Mouse (Mus musculus): Measurements from ENCODE around the gene Fkbp5. TPM values are rescaled to one million over a fixed set of nuclear protein-coding genes. Genes with fewer than 3 reads are reported as not detected.

Gene Fkbp5
- polyA plus RNA-seq, 1 experiment = 18.9 TPM

DNA sequence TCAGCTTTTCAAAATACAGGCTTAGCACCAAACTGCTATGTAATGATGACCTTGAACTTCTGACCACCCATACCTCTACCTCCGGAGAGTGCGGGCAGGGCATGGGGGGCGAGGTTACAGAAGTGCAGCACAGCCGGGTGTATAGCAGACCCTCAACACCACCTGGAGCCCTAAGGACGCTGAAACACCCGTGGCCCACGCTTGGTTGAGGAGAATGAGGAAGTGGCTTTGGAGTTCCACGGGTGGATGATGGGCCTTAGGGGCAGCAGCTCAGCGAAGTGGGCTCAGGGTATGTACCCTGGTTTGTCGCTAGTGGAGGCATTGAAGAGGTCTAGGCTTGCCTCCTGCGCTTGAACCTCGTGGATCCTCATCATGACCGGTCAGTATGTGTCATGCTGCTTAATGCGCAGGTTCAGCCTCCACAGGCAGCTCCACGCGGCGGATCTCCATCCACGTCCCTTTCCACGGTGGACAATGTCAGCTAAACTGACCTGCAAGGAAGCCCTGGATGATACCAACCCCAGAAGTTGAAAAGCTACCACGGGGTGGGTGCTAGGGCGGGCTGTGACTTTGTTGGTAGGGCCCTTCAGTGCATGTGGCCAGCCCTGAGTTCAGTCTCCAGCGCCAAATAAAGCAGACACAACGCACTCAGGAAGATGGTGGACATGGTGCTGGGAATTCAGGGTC is 6.8 kb upstream of the Fkbp5 start:
- no peak for DNase-seq (ENCODE audit: extremely low spot score in 1 of 2, low spot score in 1 of 2)

GRCm38 (mm10) chr17:28523355-28524008 is 6.2 kb upstream of the Fkbp5 start:
- DNase-seq (ENCODE audit: extremely low spot score in 1 of 2, low spot score in 1 of 2) = no peak

- DNase-seq (ENCODE audit: extremely low spot score in 1 of 2, low spot score in 1 of 2) = peak; percentile 92 to 97
Observed at GRCm38 (mm10) chr17:28522623-28523354, 5.5 kb upstream of the Fkbp5 start.

- no peak for DNase-seq (ENCODE audit: extremely low spot score in 1 of 2, low spot score in 1 of 2)
Observed at GRCm38 (mm10) chr17:28521920-28522319, 4.6 kb upstream of the Fkbp5 start.

DNA sequence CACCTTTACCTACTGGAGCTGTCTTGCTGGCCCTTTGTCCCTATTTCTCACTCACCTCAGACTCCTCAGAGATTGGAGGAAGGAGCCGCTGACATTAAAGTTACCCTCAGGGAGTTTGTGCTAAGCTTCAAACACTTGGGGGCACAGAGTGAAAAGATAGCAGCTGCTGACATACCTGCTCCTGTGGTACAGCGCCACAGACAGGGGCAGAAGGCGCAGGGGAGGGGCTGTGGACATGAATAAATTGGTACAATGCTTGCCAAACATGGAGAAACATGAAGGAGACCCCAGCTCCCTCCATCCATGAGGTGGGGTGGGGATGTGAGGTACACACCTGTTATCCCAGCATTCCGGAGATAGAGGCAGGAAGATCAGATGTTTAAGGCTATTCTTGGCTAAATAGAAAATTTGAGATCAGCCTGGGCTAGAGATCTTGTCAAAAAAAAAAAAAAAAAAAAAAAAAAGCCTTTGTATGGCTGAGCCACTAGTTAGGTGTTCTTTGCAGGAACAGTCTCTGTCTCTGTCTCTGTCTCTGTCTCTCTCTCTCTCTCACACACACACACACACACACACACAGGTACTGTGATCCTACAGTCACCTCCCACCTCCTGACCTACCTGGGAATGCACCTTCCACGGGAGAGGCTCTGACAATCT is 3.9 kb upstream of the Fkbp5 start:
- no peak for DNase-seq (ENCODE audit: extremely low spot score in 1 of 2, low spot score in 1 of 2)

GRCm38 (mm10) chr17:28520561-28520960 is 3.2 kb upstream of the Fkbp5 start:
- no peak for DNase-seq (ENCODE audit: extremely low spot score in 1 of 2, low spot score in 1 of 2)

DNA sequence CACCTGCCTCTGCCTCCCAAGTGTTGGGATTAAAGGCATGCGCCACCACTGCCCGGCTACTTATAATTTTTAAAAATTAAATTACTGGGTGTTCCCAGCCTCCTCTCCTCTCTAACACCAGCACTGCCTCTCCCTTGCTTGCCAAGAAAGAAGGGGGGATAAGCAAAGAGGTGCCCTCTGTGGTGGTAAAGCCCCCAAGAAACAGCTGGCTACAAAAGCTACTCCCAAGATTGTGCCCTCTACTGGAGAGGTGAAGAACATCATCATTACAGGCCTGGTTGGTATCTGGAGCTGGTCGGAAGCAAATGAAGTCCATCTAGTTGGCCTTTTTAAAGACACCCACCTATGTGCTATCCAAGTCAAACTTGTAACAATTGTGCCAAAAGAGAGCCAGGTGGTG is 2.5 kb upstream of the Fkbp5 start:
- DNase-seq (ENCODE audit: extremely low spot score in 1 of 2, low spot score in 1 of 2) = no peak

- no peak for DNase-seq (ENCODE audit: extremely low spot score in 1 of 2, low spot score in 1 of 2)
Observed at GRCm38 (mm10) chr17:28518615-28519071, 1.3 kb upstream of the Fkbp5 start.

- peak; percentile 69 to 87 for DNase-seq (ENCODE audit: extremely low spot score in 1 of 2, low spot score in 1 of 2)
Observed at GRCm38 (mm10) chr17:28517956-28518614, 758 bp upstream of the Fkbp5 start.

DNA sequence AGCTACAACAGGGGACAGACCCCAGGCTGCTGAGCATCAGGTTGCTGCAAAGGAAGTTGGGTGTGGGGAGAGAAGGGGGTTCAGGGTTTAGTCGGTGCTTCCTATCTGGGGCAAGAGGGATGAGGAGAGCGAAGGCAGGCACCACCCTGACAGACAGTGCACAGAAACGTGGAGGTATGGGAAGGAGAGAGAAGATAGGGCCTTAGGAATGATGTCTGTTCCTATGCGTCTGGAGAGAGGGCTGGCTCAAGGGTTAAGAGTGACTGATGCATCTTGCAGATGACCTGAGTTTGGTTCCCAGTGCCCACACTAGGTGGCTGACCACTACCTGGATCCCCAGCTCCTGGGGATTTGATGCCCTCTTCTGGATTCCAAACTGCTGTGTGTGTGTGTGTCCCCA is 446 bp downstream of the Fkbp5 start:
- no peak for DNase-seq (ENCODE audit: extremely low spot score in 1 of 2, low spot score in 1 of 2)

DNA sequence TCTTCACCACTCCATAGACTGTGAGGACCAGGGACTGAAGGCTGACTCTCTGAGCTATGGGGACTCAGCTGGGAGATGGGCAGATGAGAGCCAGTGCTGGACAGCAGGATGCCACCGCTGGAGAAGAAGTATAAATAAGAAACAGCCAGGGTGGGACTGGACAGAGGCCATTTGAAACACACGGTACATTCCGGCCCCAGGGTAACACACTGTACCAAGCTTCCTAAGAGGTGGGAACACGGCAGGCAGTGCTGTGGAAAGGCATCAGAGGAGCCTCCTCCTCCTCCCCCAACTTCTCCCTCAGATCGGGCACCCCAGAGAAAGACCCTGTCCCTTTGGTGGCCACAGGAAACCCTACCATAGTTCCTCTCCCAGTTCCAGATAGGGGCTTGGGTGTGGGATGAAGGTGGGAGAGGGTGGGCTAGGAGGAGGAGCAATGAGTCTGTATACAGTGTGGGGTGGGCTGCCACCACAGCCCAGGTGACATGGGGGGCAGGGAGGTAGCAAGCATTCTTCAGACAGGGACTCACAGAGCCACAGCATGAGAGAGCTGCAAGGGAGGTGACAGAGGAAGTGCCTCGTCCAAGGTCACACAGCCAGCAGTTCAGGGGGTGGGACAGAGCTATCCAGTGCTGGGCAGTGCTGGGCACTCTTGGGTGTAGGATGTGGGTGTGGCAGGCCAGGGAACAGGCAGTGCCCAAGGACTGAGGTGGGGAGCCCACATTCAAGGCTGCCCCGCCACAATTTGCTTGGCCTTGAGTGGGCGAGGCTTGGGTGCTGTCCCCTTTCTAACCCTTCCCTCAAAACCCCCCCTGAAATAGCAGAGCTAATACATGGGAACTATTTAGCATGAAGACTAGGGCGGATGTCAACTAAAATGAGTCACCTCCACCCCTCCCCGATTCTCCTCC is 1.6 kb downstream of the Fkbp5 start:
- no peak for DNase-seq (ENCODE audit: extremely low spot score in 1 of 2, low spot score in 1 of 2)

DNA sequence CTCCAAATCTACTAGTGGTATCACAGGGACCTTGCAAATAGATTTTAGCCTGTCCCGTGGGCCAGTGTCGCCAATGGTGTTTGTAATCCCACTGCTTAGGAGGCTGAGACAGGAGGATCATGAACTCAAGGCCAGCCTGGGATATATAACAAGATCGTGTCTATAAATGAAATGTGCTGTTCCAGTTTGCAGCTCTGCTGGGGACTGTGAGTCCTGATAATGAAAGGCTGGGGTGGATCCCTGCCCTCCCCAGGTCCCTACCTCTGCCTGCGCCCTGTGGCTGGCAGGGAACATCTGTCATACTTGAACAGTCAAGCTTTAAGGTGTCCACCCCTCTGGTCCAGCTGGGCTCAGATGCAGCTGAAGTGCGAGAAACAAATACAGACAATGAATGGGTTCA is 2.8 kb downstream of the Fkbp5 start:
- no peak for DNase-seq (ENCODE audit: extremely low spot score in 1 of 2, low spot score in 1 of 2)

- DNase-seq (ENCODE audit: extremely low spot score in 1 of 2, low spot score in 1 of 2) = no peak
Observed at GRCm38 (mm10) chr17:28513844-28514243, 3.5 kb downstream of the Fkbp5 start.

DNA sequence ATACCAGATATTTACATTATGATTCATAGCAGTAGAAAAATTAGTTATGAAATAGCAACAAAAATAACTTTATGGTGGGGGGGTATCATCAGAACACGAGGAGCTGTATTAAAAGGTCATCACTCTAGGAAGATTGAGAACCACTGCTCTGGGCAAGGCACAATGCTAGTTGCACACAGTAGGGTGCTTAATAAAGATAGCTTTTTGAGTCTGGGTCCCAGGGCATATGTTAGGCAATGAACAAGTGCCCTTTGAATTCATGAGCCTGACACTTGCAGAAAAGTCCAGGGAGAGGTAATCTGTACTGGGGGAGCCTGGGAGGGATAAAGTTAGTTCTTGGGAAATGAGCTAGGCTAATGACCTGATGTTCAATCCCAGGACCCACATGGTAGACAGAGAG is 4.0 kb downstream of the Fkbp5 start:
- no peak for DNase-seq (ENCODE audit: extremely low spot score in 1 of 2, low spot score in 1 of 2)

DNA sequence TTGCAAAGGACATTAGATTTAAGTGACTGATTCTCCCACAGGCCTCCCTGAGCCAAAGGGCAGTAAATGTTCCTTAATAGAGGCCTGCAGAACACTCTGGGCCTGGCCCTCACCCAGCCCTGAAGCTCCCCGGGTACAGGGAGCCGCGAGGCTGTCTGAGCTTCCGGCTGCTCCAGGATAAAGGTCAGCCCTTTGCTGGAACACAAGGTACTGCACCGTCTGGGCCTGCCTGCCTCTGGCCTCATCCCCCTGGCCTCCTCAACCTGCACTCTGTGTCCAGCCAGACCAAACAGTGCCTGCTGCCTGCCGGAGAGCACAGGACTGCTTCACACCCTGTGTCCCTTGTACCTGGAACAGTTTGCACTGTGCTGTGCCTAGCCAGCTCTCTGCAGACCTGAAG is 4.6 kb downstream of the Fkbp5 start:
- no peak for DNase-seq (ENCODE audit: extremely low spot score in 1 of 2, low spot score in 1 of 2)

DNA sequence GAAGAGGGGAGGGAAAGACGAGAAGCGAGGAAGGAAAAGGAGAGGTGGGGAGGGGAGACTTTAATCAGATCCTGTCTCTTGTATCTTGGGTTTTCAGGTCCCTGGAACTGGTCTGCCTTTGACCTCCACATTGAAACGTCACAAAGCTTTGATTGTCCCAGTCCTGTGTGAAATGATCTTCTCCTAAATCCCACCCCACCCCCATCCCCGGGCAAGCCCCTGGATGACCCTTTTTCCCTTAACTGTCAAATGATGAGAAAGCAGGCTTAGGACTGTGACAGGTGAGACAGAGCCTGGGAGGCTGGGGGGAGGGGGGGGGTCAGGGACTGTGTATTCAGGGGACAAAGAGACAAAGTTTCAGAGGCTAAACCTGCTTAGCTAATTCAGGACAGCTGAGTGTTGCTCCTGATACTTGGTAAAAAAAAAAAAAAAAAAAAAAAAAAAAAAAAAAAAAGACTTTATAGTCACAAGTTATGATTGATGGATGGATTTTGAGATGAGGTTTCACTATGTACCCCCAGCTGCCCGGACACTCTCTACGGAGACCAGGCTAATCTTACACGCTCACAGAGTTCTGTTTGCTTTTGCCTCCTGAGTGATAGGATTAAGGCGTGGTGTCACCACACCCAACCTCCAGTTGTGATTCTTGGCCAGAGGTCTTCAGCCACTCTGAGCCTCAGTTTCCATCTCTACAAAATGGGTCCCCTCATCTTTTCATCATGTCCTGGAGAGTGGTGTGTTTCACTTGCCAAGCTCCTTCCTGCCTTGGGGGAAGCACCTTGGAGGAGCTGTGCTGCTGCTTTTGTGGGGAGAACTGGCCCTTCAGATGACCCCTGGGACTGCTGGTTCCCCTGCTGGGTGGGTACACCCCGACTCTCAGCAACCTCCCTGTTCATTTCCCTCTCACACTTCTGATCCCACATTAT is 5.4 kb downstream of the Fkbp5 start:
- DNase-seq (ENCODE audit: extremely low spot score in 1 of 2, low spot score in 1 of 2) = no peak

GRCm38 (mm10) chr17:28510445-28511342 is 6.6 kb downstream of the Fkbp5 start:
- no peak for DNase-seq (ENCODE audit: extremely low spot score in 1 of 2, low spot score in 1 of 2)

GRCm38 (mm10) chr17:28507496-28507895 is 9.8 kb downstream of the Fkbp5 start:
- DNase-seq (ENCODE audit: extremely low spot score in 1 of 2, low spot score in 1 of 2) = no peak

All from frontal cortex, adult 2 months (tissue).